Mouse (Mus musculus) T-cell, adult 2 months (primary cell): ENCODE results near the gene Th.
A peak's percentile ranks its signal among the peaks of the same experiment; 100 is the strongest.

ENCODE experiments used
- DNase-seq: peaks from one replicate; pipeline ENCODE4 v3.0.0; 2022; ENCODE audit warnings: low spot score

Th gene

DNA sequence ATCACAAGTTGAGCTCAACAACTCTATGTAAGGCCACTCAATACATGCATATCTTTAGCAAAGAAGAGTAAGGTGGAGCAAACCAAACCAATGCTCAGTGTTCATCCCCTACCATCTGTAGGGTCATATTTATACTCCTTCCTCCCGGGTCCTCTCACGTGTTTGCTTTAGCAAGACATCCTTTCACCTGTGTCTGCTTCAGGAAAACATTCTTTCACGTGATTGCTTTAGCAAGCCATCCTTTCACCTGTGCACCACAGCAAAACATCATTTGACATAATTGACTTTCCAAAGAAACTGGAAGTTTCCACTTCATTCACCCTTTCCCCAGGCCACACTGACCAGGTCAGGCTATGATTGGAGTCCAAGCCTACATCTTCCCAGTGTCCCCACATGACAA is at the start of gene Th:
Gene Th (minus strand): TSS at position 101 of the 400 bp plus-strand sequence.
- no peak for DNase-seq

- DNase-seq: no peak
These were observed 38.0 kb upstream of the Th start, which contains the start of gene Ascl2 for GRCm38 (mm10) chr7:142968809-142969511. Gene Ascl2, minus strand, starts transcription at chr7:142969264.

GRCm38 (mm10) chr7:142967884-142968808 is 37.2 kb upstream of the Th start:
- peak; percentile 9 for DNase-seq

DNA sequence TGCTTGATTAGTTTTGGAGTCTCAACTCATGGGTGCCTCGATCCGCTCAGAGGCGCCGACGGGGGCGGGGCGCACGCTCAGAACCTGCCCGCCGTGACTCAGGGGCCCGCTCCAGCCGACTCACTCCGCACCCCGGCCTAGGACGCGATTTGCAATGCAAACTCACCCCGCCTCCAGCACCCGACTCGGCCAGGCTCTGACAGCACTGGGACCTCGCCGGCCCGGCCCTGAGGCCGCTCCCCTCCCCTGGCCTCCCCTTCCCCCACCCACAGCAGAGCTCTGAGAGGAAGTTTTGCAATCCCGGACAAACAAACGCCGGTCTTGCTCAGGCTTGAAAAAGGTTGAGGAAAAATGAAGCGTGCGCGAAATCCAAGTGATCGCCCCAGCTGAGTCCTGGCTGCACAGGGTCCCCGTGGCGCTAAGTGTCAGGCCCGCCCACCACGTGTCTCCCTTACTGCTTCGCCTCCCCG is 36.5 kb upstream of the Th start:
- DNase-seq: no peak

- no peak for DNase-seq
These were observed 28.8 kb upstream of the Th start for GRCm38 (mm10) chr7:142959752-142960151.

DNA sequence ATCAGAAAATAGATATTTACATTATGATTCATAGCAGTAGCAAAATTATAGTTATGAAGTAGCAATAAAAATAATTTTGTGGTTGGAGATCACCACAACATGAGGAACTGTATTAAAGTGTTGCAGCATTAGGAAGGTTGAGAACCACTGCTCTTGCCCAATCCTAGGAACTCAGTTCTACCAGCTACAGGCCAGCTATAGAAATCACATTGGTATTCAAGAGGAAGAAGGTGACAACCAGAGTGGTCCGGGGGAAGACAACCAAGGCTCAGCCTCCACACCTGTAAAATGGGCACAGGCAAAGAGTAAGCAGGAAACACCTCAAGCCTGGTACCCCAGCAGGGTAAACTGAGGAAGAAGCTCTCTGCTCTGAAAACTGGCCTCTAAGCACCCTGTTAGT is 27.9 kb upstream of the Th start:
- no peak for DNase-seq

GRCm38 (mm10) chr7:142956018-142956417 is 25.1 kb upstream of the Th start:
- no peak for DNase-seq

DNA sequence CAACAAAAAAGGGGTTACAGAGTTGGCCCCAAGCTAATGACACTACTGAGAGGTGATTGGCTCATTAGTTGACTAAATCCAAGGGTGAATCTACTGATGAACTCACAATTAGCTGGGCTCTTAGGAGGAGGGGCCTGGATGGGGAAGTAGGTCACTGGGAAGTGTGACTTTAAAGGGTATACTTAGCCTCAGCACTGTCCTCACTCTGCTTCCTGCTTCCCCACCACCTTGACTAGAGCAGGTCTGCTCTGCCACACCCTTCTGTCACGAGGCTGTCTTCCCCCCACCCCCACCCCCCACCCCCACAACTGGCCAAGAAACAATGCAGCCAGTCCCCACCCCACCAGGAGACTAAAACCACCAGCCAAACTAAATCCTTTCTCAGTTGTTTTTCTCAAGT is 18.6 kb upstream of the Th start:
- DNase-seq: no peak

- no peak for DNase-seq
These were observed 6.7 kb upstream of the Th start for GRCm38 (mm10) chr7:142937631-142938030.

DNA sequence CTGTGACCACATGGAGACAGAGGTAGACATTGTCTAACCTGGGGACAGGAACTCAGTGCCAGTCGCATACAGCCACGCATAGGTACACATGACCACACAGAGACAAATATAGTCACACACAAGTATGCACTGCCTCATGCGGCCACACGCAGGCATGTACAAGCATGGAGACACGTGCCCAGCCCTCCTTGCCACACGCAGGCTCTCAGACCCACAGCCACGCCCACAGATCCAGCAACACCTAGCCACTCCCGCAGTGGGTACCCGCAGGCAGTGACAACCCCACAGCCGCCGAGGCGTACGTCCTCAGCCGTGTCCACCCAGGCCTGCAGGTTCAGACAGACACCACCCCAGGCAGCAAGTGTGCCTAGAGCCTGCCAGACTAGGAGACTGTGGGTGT is 4.8 kb upstream of the Th start:
- DNase-seq: no peak

- no peak for DNase-seq
These were observed 1.5 kb upstream of the Th start for GRCm38 (mm10) chr7:142932469-142932868.

- DNase-seq: no peak
These were observed 1.4 kb downstream of the Th start for GRCm38 (mm10) chr7:142929516-142929915.

- DNase-seq: no peak
These were observed 3.6 kb downstream of the Th start for GRCm38 (mm10) chr7:142927293-142927692.

- DNase-seq: peak; percentile 69
These were observed 12.0 kb downstream of the Th start for GRCm38 (mm10) chr7:142918641-142919628.

DNA sequence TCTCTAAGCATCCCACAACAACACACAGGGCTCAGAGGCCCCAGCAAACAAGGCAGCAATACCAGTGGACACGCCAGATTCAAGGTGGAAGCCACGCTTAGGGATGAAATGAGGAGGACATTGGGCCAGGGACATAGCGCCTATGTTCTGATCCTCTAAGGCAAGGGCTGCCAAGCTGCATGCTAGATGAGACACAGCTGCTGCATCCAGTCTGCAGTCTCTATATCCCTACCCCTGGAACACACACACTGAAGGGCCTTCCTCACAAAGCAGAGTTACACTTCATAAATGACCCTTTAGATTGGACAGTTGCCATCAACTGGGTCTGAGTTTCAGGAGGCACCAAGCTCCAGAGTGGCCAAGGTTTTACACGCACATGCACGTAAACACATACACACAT is 13.3 kb downstream of the Th start:
- DNase-seq: no peak

DNA sequence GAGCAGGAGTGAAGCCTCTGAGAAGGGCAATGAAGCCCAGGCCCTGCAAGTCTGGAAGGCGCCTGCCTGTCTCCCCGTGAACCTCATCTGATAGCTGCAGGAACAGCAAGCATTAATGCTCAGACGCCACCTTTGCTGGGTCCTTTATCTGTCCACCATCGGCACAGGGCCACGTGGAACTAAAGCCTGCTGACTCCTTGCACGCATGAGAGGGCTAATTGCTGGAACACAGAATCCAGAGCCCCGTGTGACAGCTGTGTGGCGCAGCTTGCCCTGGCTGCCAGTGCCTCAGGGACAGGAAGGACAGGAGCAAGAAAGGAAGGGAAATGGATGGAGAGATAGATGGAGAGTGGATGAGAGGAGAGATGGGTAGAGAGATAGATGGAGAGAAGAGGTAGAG is 14.8 kb downstream of the Th start:
- DNase-seq: no peak

DNA sequence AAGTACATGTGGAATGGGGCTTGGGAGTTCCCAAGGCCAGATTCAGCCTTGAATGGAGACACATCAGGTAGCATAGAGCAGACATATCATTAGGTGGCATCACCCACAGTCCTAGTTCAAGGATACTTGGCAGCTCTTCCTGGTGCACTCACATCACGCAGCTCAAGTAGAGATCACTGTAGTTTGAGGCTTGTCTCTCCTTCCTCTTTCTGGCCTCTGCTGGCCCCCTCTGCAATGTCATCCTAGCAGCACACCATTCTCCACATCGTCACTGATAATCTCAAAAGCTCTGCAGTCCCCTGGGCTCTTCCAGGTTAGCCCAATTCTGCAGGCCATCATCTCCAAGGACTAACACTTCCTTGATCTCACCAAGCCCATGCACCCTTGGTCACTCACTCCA is 19.2 kb downstream of the Th start:
- DNase-seq: no peak

DNA sequence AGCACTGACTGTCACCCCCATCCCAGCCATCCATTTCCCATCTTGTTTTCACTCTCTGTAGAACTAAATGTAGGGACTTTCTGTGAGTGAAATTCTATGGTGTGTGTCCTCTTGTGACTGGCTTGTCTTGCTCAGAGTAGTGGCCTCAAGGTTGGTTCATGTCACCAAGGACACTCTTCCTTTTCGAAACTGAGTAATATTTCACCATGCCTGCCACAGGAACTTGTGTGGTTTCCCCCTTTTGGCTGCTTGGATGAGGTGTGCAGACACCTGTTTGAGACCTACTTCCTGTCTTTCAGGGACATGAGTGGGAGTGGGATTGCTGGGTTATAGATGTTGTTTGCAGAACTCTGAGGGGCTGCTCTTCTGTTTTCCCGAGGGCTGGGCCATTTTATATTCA is 20.8 kb downstream of the Th start:
- no peak for DNase-seq

DNA sequence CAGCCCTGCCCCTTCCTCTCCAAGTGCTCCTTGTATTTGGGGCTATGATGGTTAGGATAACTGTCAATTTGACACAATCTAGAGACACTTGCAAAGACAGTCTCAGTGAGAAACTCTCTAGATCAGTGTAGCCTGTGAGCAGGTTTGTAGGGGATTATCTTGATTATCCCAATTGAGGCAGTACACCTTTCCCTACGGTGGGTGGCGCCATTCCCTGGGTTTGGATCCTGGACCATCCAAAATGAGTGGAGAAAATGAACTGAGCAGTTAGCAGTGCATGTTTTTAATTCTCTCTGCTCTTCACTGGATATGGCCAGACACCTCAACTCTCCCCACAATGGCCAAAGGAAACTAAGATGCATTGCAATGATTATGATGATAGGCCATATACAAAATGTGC is 21.3 kb downstream of the Th start:
- DNase-seq: no peak

DNA sequence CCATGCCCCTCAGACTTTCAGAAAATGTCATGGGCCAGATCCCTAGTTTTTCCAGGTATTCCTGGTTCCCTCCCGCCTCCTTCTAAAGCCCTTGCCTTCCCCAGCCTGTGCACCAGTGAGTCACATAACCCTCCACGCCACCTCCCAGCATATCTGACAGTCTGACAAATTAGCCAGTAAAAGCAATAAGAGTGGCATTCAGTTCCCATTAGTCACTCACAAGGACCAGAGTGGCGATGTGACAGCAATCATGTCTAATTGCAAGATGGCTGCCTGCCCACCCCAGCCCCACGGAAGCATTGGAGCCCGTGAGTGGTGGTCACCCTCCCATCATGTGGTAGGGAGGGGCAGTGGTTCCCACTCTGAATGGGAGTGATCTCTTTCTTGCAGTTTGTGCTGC is 25.3 kb downstream of the Th start:
- no peak for DNase-seq

DNA sequence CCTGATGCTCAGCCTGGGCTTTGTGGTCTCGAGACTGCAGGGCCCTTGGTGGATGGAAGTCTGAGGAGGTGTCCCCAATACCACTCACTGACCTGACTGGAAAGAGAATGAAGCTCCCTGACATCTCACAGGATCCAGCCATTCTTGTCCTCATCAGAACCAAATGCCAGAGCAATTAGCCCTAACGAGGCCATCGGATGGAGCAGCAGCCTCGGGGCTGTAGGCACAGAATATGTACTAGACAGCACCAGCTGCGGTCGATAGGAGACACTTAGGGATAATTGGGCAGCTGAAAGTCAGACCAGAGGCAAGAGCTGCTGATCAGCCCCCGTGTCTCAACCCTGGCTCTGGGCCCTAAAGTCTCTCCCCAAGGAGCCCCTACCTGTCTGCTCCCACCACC is 26.6 kb downstream of the Th start:
- no peak for DNase-seq

GRCm38 (mm10) chr7:142902931-142903330 is 28.0 kb downstream of the Th start:
- DNase-seq: no peak
